Mouse (Mus musculus) liver, embryonic 13.5 days (tissue): ENCODE measurements at regions not wholly inside any gene's neighbourhood (a gene's known extent, or its start where the extent isn't known, plus 50 kb on each side); places are given as distances from the start of the nearest gene placed in this dataset.

Experiments used
- ATAC-seq: fragments of 200-750 bp; cut with Nextera tagmentation; 2 replicates; pipeline ENCODE4 v1.8.0; 2017; ENCODE audit warnings: low read depth, mild to moderate bottlenecking, moderate number of reproducible peaks, moderate library complexity
- DNase-seq: peaks from one replicate; pipeline ENCODE4 v3.0.0; 2022
- H3K27ac ChIP-seq: fragments of 300-500 bp; sonication (generic); 2 replicates; pipeline ENCODE4 v1.5.1; 2015; ENCODE audit warnings: moderate library complexity, mild to moderate bottlenecking, inconsistent platforms
- H3K27me3 ChIP-seq: fragments of 300-500 bp; sonication (generic); 2 replicates; pipeline ENCODE4 v1.6.1; 2015; ENCODE audit warnings: mild to moderate bottlenecking, inconsistent platforms
- H3K36me3 ChIP-seq: fragments of 300-500 bp; sonication (generic); 2 replicates; pipeline ENCODE4 v1.6.1; 2015; ENCODE audit warnings: mild to moderate bottlenecking, inconsistent platforms
- H3K4me1 ChIP-seq: fragments of 300-500 bp; sonication (generic); replicated peaks from 2 replicates; pipeline ENCODE4 v1.6.1; 2015; ENCODE audit warnings: inconsistent platforms
- H3K4me2 ChIP-seq: fragments of 300-500 bp; sonication (generic); 2 replicates; pipeline ENCODE4 v1.6.1; 2015; ENCODE audit warnings: inconsistent platforms, mild to moderate bottlenecking, moderate library complexity
- H3K4me3 ChIP-seq: fragments of 300-500 bp; sonication (generic); replicated peaks from 2 replicates; pipeline ENCODE4 v1.5.1; 2015; ENCODE audit warnings: mild to moderate bottlenecking, inconsistent platforms
- H3K9ac ChIP-seq: fragments of 300-500 bp; sonication (generic); 2 replicates; pipeline ENCODE4 v1.6.1; 2015; ENCODE audit warnings: mild to moderate bottlenecking, inconsistent platforms
- H3K9me3 ChIP-seq: fragments of 300-500 bp; sonication (generic); replicated peaks from 2 replicates; pipeline ENCODE4 v1.6.1; 2016; ENCODE audit warnings: inconsistent platforms
- WGBS: fragments of 180-500 bp; shearing (Covaris S2); methylation state at CpG from one replicate; pipeline ENCODE4 v1.1.7; 2015; ENCODE audit not compliant: insufficient replicate concordance; 5-methylcytosine and 5-hydroxymethylcytosine counted together

GRCm38 (mm10) chr12:25272114-25272751 is 175.3 kb upstream of the Id2 start:
- Histone ChIP-seq H3K9ac (no peak overlapping the region), H3K36me3 (no peaks in the 10 kb centered on the region), H3K27ac (no peak overlapping the region), H3K4me1 (peaks cover 18% of the 10 kb centered on the region), H3K4me3 (no peak overlapping the region), H3K9me3 (no peaks in the 10 kb centered on the region), H3K4me2 (no peak overlapping the region), H3K27me3 (no peaks in the 10 kb centered on the region)
- 49% methylated on average over 6 of the region's 6 CpGs for WGBS
- no peak for DNase-seq
- ATAC-seq: no peak

DNA sequence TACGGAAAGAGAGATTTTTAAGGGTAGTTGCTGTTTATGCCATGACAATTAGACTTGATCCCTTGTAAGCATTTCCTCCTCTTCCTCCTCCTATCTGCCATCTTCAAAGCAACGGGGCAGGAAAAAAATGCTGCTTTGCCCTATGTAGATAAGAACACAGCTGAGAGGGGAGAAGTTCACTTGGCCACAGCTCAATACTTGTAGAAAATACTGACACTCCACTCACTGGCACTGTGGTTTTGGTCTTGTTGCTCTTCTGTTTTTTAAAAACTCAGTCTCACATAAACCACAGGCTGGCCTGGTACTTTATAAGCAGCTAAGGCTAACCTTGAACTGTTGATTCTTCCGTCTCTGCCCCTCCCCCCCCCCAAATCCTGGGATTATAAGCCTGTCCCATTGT is 172.9 kb upstream of the Id2 start:
- peaks cover 22% of the 10 kb centered on the region for H3K4me1 ChIP-seq
- ATAC-seq: no peak
- no peak for DNase-seq
- H3K9me3 ChIP-seq: no peaks in the 10 kb centered on the region
- H3K9ac ChIP-seq: no peak overlapping the region
- no peak overlapping the region for H3K4me3 ChIP-seq
- no peaks in the 10 kb centered on the region for H3K36me3 ChIP-seq
- no peak overlapping the region for H3K27ac ChIP-seq
- WGBS: 8% methylated on average over 3 of the region's 3 CpGs
- no peak overlapping the region for H3K4me2 ChIP-seq
- H3K27me3 ChIP-seq: no peaks in the 10 kb centered on the region

DNA sequence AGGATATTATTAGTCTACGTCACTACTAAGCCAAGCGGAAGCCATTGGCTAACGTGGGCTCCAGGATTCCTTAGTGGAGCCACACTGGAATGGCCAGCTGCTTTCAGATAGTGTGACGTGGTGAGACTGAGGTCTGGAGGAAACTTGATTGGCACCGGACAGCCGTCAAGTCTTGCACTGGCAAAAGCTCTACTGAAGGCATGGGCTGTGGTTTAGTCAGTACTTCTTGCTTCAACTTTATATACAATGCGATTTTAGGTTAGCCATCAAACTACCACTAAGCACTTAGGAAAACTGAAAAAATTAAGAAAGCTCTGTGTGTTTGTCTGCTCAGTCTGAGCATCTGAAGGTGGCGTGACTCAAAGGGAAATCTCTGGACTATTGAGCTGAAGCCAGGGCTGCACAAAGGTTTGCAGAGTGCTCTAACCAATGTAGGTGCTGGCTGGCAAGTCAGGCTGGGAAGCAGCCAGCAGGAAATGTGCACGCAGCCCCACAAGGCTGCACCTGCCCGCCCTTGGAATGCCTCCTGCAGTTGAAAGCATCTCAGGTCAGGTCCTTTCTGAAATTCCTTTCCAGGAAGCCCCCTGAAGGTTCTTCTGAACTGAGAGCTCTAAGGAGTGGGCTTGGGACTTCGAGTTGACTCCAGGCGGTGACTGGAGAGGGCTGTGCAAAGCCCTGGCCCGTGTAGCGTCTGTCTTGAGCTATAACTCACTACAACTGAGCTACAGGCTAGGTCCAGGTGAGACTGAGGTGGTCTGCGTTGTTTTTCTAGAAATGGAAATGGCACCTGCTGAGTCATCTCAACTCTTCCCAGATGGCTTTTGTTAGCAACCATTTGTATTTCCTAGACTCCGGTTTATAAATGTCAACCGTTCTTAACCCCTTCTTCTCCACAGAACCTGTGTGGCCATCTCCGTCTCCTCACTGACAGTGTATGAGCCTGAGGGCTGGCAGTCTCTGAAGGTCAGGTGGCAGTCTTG is 172.2 kb upstream of the Id2 start:
- DNase-seq (no peak), ATAC-seq (no peak)
- H3K4me1 ChIP-seq: peaks cover 22% of the 10 kb centered on the region
- no peaks in the 10 kb centered on the region for H3K9me3 ChIP-seq
- no peak overlapping the region for H3K9ac ChIP-seq
- no peak overlapping the region for H3K4me3 ChIP-seq
- H3K4me2 ChIP-seq: no peak overlapping the region
- no peaks in the 10 kb centered on the region for H3K27me3 ChIP-seq
- WGBS: 26% methylated on average over 18 of the region's 18 CpGs
- H3K36me3 ChIP-seq: no peaks in the 10 kb centered on the region
- H3K27ac ChIP-seq: no peak overlapping the region

DNA sequence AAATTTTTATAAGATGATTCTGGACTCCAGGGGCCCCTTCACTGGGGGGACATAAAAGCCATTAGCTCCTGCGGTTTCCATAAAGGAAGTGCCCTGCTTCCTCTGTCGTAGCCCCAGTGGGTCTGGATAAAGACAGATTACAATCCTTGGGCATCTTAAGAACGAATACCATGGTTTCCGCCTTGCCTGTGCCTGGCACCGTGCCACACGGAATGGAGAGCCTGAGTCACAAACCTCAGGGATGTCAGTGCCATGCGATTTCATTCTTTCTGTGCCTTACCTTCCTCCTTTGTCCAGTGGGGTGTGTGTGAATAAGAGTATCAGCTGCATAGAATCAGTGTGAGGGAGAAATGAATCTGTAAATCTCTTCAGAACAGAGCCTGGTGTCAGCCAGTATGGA is 171.4 kb upstream of the Id2 start:
- Histone ChIP-seq H3K9ac (no peak overlapping the region), H3K36me3 (no peaks in the 10 kb centered on the region), H3K4me2 (no peak overlapping the region), H3K27me3 (no peaks in the 10 kb centered on the region), H3K9me3 (no peaks in the 10 kb centered on the region), H3K27ac (no peak overlapping the region), H3K4me1 (peaks cover 22% of the 10 kb centered on the region), H3K4me3 (no peak overlapping the region)
- ATAC-seq: no peak
- DNase-seq: no peak
- 10% methylated on average over 7 of the region's 7 CpGs for WGBS

- Histone ChIP-seq H3K9me3 (no peaks in the 10 kb centered on the region), H3K4me2 (no peak overlapping the region), H3K27ac (no peak overlapping the region), H3K9ac (no peak overlapping the region), H3K4me3 (no peak overlapping the region), H3K27me3 (no peaks in the 10 kb centered on the region), H3K4me1 (peaks cover 22% of the 10 kb centered on the region), H3K36me3 (no peaks in the 10 kb centered on the region)
- ATAC-seq (no peak), DNase-seq (no peak)
- WGBS: 53% methylated on average over 13 of the region's 13 CpGs
Observed at GRCm38 (mm10) chr12:25267572-25268115, 170.7 kb upstream of the Id2 start.

DNA sequence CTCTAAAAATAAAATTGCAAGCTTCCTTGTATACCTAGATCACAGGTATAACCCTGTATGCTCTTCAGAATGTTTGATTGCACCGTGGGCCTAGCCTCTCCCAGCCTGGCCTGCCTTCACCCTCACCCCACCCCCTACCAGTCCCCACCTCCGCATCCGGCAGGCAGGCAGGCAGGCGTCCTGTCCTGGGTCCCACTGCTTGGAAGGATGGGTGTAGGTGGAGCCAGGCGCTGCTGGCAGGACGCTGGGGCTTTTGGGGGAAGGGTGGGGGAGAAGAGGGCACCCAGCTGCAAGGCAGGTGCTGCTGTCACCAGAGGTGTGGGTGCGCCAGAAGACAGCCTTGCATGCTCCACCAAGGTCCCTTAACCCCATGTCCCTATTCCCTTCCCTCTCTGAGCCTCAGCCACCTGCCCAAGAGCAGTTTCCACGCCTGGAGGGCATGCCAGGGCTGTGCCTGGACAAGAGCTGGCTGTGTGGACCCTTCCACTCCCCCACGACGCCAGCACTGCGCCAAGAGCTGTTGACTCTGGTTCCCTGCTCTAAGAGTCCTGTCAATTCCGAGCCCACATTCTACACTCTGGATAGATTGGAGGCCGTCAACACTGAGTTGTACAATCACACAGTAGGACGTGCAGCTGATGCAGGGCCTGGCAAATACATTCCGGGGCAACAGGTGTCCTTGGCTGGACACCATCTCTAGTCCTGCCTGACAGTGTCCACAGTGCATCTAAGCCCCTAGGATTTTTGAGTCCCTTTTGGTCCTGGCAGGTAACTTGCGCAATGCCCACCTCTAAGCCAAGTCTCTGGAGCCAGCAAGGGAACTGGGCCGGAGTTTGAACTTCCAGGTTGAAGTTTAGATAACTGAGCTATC is 170.0 kb upstream of the Id2 start:
- 61% methylated on average over 17 of the region's 17 CpGs for WGBS
- H3K9me3 ChIP-seq: no peaks in the 10 kb centered on the region
- ATAC-seq: no peak
- H3K27ac ChIP-seq: no peak overlapping the region
- H3K27me3 ChIP-seq: no peaks in the 10 kb centered on the region
- peaks cover 22% of the 10 kb centered on the region for H3K4me1 ChIP-seq
- no peak overlapping the region for H3K9ac ChIP-seq
- H3K4me2 ChIP-seq: no peak overlapping the region
- H3K36me3 ChIP-seq: no peaks in the 10 kb centered on the region
- H3K4me3 ChIP-seq: no peak overlapping the region
- no peak for DNase-seq

DNA sequence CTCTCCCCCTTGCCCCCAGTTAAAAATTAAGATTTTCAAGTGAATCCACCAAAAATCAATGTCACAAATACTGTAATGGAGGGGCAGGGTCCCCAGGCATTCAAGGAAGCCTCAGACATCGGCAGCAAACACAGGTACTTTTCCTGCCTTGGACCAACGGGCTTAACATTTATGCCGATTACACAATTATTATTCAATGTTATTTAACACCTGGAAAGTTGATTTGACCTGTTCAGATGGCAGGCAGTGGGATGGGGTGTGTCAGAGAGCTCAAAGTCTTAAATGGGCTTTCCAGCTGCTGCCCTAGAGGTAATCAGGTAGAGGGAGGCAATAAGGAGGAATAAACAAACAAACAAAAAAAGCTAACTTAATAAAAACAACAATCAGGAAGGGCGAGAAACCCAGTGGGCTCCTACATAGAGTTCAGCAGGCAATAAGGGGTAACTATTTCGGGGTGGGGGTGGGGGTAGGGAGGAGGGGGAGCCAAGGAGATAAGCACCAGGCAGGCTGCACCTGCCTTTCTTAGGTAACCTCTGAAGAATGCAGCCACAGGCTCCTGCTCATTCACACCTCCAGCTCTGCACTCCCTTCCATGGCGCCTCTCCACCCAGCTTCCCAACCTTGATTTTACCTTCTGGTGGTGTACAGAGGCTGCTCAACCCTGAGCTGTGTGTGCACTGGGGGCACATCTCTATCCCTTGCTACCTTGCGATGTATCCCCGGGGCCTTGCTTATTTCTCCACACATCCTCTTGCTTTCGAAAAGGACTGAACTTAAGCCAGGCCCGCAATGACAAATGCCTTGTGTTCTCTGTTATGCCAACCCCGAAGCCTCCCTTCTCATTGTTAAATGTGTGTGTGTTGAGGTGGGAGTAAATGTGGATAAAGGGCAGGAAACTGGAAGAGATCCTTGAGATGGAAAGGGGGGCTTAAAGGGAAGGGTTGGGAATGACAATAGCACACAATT is 168.9 kb upstream of the Id2 start:
- DNase-seq: no peak
- no peak for ATAC-seq
- Histone ChIP-seq H3K4me3 (no peak overlapping the region), H3K27me3 (no peaks in the 10 kb centered on the region), H3K27ac (no peak overlapping the region), H3K9ac (no peak overlapping the region), H3K9me3 (no peaks in the 10 kb centered on the region), H3K4me2 (no peak overlapping the region), H3K4me1 (peaks cover 22% of the 10 kb centered on the region), H3K36me3 (no peaks in the 10 kb centered on the region)
- WGBS: 65% methylated on average over 11 of the region's 11 CpGs

- H3K9me3 ChIP-seq: no peaks in the 10 kb centered on the region
- H3K4me1 ChIP-seq: peaks cover 17% of the 10 kb centered on the region
- H3K9ac ChIP-seq: no peak overlapping the region
- no peaks in the 10 kb centered on the region for H3K27me3 ChIP-seq
- no peak for ATAC-seq
- WGBS: 71% methylated on average over 13 of the region's 13 CpGs
- no peaks in the 10 kb centered on the region for H3K36me3 ChIP-seq
- DNase-seq: no peak
- H3K4me2 ChIP-seq: no peak overlapping the region
- H3K4me3 ChIP-seq: no peak overlapping the region
- no peak overlapping the region for H3K27ac ChIP-seq
Observed at GRCm38 (mm10) chr12:25265066-25265465, 168.1 kb upstream of the Id2 start.

GRCm38 (mm10) chr12:25264408-25264807 is 167.5 kb upstream of the Id2 start:
- Histone ChIP-seq H3K27me3 (no peaks in the 10 kb centered on the region), H3K27ac (no peak overlapping the region), H3K36me3 (no peaks in the 10 kb centered on the region), H3K9me3 (no peaks in the 10 kb centered on the region), H3K4me3 (no peak overlapping the region), H3K4me1 (peaks cover 11% of the 10 kb centered on the region), H3K9ac (no peak overlapping the region), H3K4me2 (no peak overlapping the region)
- ATAC-seq (no peak), DNase-seq (no peak)
- WGBS: 68% methylated on average over 3 of the region's 3 CpGs

GRCm38 (mm10) chr12:25262461-25262860 is 165.5 kb upstream of the Id2 start:
- Histone ChIP-seq H3K27me3 (no peaks in the 10 kb centered on the region), H3K9me3 (no peaks in the 10 kb centered on the region), H3K4me3 (no peak overlapping the region), H3K27ac (no peak overlapping the region), H3K9ac (no peak overlapping the region), H3K4me2 (no peak overlapping the region), H3K4me1 (0 out of 2 replicates have a peak, but pooled peaks cover 6% of the 10 kb centered on the region), H3K36me3 (no peaks in the 10 kb centered on the region)
- ATAC-seq (no peak), DNase-seq (no peak)
- WGBS: 58% methylated on average over 3 of the region's 3 CpGs
